In genomic region chr13:37880581-37881130, GRCm38 (mm10) we compare ENCODE assay signal across 9 mouse cellular contexts.
DNase-seq lines count a peak whose midpoint lies in the region; ATAC-seq and TF ChIP-seq lines count a peak whose summit lies in the region.
"Had no signal": no experiment of that assay in that cellular context is flagged by ENCODE, and none has a peak within 500 bp of the region (broad histone marks: within the 10 kb centered on the region; RNA-seq: fewer than 3 reads in every experiment).

No protein-coding gene starts in this region.

- peak overlapping the region; percentile 27 for H3K4me2 ChIP-seq in intestine, embryonic 15.5 days (replicated peaks)
- H3K4me2 ChIP-seq in neural tube, embryonic 15.5 days = no peak overlapping the region

- H3K27ac ChIP-seq in intestine, embryonic 15.5 days = peak overlapping the region; percentile 86
- no peak overlapping the region; the same call in 1 of the 2 replicates for H3K27ac ChIP-seq in neural tube, embryonic 15.5 days (replicated peaks)
- H3K27ac ChIP-seq: hindbrain, postnatal 0 days had no signal

- H3K27me3 ChIP-seq in G1E (ENCODE audit: insufficient read depth, low read length) = no peaks in the 10 kb centered on the region
- no peaks in the 10 kb centered on the region for H3K27me3 ChIP-seq in intestine, embryonic 15.5 days (replicated peaks)
- H3K27me3 ChIP-seq in megakaryocyte, embryonic 14.5 days (replicated peaks) = no peaks in the 10 kb centered on the region
- H3K27me3 ChIP-seq in neural tube, embryonic 15.5 days (replicated peaks) = no peaks in the 10 kb centered on the region

- peak; percentile 18 for DNase-seq in adrenal gland, adult 2 months
- no peak for DNase-seq in adrenal gland, adult 8-10 months
- DNase-seq in G1E (ENCODE audit: low spot score) = no peak
- no peak for DNase-seq in frontal cortex, adult 2 months (ENCODE audit: extremely low spot score in 1 of 2, low spot score in 1 of 2)
- no peak for DNase-seq in frontal cortex, postnatal 25 days (ENCODE audit: low spot score in 2 of 2)

- H3K9me3 ChIP-seq in G1E (replicated peaks) = no peaks in the 10 kb centered on the region
- H3K9me3 ChIP-seq in intestine, embryonic 15.5 days = no peaks in the 10 kb centered on the region
- H3K9me3 ChIP-seq in megakaryocyte, embryonic 14.5 days = no peaks in the 10 kb centered on the region
- no peaks in the 10 kb centered on the region for H3K9me3 ChIP-seq in neural tube, embryonic 15.5 days (replicated peaks)

- H3K4me3 ChIP-seq in G1E (ENCODE audit: low read depth, low read length) = peak overlapping the region; percentile 52; the same call in 1 of the 2 replicates
- H3K4me3 ChIP-seq in intestine, embryonic 15.5 days (replicated peaks) = no peak overlapping the region
- peak overlapping the region; percentile 89 for H3K4me3 ChIP-seq in megakaryocyte, embryonic 14.5 days (replicated peaks)
- H3K4me3 ChIP-seq in neural tube, embryonic 15.5 days (replicated peaks) = no peak overlapping the region

- peak; percentile 57 for ATAC-seq in G1E (ENCODE audit: extremely low read depth, insufficient number of reproducible peaks, low FRiP score, poor library complexity, severe bottlenecking)
- ATAC-seq in intestine, embryonic 15.5 days = peak; percentile 24; the same call in 1 of the 2 replicates
- ATAC-seq in neural tube, embryonic 15.5 days (ENCODE audit: low FRiP score) = no peak
- ATAC-seq: hindbrain, postnatal 0 days had no signal

- peaks cover 97% of the 10 kb centered on the region for H3K4me1 ChIP-seq in G1E (ENCODE audit: insufficient read depth, low read depth, low read length)
- H3K4me1 ChIP-seq in intestine, embryonic 15.5 days (replicated peaks) = peaks cover 50% of the 10 kb centered on the region
- peaks cover 100% of the 10 kb centered on the region for H3K4me1 ChIP-seq in megakaryocyte, embryonic 14.5 days
- H3K4me1 ChIP-seq in neural tube, embryonic 15.5 days = 0 out of 2 replicates have a peak, but pooled peaks cover 9% of the 10 kb centered on the region

- peaks cover 63% of the 10 kb centered on the region for H3K36me3 ChIP-seq in G1E (replicated peaks)
- H3K36me3 ChIP-seq in intestine, embryonic 15.5 days = no peaks in the 10 kb centered on the region
- peaks cover 48% of the 10 kb centered on the region for H3K36me3 ChIP-seq in megakaryocyte, embryonic 14.5 days (replicated peaks; ENCODE audit: low read length)
- H3K36me3 ChIP-seq in neural tube, embryonic 15.5 days = no peaks in the 10 kb centered on the region

- no peak overlapping the region for H3K9ac ChIP-seq in intestine, embryonic 15.5 days
- no peak overlapping the region for H3K9ac ChIP-seq in neural tube, embryonic 15.5 days (replicated peaks)

- no peak for TF ChIP-seq CTCF in G1E (IDR thresholded peaks at IDR 0.05; ENCODE audit: low read depth, low read length)

- WGBS in intestine, embryonic 15.5 days = 19% methylated on average over 9 of the region's 9 CpGs
- 75% methylated on average over 9 of the region's 9 CpGs for WGBS in neural tube, embryonic 15.5 days

Comparison
In these comparisons a context has a peak if more than half of its experiments do, and no peak if none do; other contexts are left out.
1. H3K4me3 ChIP-seq: peak in G1E (single experiment) and megakaryocyte, embryonic 14.5 days (single experiment); none in intestine, embryonic 15.5 days (single experiment) and neural tube, embryonic 15.5 days (single experiment).